22 mouse cellular contexts compared by ENCODE assay signal in genomic region chr10:86275585-86275984, GRCm38 (mm10). TPM values are rescaled to one million over a fixed set of nuclear protein-coding genes. Genes with fewer than 3 reads are reported as not detected.
DNase-seq lines count a peak whose midpoint lies in the region; ATAC-seq and TF ChIP-seq lines count a peak whose summit lies in the region.
"Had no signal": no experiment of that assay in that cellular context is flagged by ENCODE, and none has a peak within 500 bp of the region (broad histone marks: within the 10 kb centered on the region; RNA-seq: fewer than 3 reads in every experiment).

No protein-coding gene starts in this region.

- no peak overlapping the region for H3K27ac ChIP-seq in forebrain, postnatal 0 days (ENCODE audit: low read depth, low read length)
- no peak overlapping the region for H3K27ac ChIP-seq in forebrain, embryonic 16.5 days (ENCODE audit: low read length)

- peak; percentile 60; the same call in 1 of the 2 replicates for ATAC-seq in forebrain, postnatal 0 days
- ATAC-seq in forebrain, embryonic 16.5 days: no peak
- ATAC-seq in frontal cortex, adult (ENCODE audit: low TSS enrichment): peak; percentile 62
- ATAC-seq: activated CD4-positive, CD25-positive, alpha-beta regulatory T cell, adult 4 months; CD4-positive, CD25-positive, alpha-beta regulatory T cell, adult 4 months; Patski had no signal

- TF ChIP-seq CTCF in forebrain, postnatal 0 days (IDR thresholded peaks at IDR 0.05; ENCODE audit: low read depth): no peak

- H3K4me2 ChIP-seq in forebrain, postnatal 0 days (ENCODE audit: low read depth): no peak overlapping the region
- no peak overlapping the region for H3K4me2 ChIP-seq in forebrain, embryonic 16.5 days (ENCODE audit: low read length)

- no peaks in the 10 kb centered on the region for H3K27me3 ChIP-seq in forebrain, postnatal 0 days (ENCODE audit: insufficient read depth, low read length)
- H3K27me3 ChIP-seq in forebrain, embryonic 16.5 days (replicated peaks; ENCODE audit: control insufficient read depth, insufficient read depth, low read length): no peaks in the 10 kb centered on the region
- H3K27me3 ChIP-seq: CH12.LX, Patski had no signal

- H3K4me1 ChIP-seq in forebrain, postnatal 0 days (ENCODE audit: insufficient read depth): no peaks in the 10 kb centered on the region; the same call in 1 of the 2 replicates
- no peaks in the 10 kb centered on the region for H3K4me1 ChIP-seq in forebrain, embryonic 16.5 days (replicated peaks; ENCODE audit: control insufficient read depth, insufficient read depth, low read length)

- H3K9ac ChIP-seq in forebrain, postnatal 0 days: no peak overlapping the region
- H3K9ac ChIP-seq in forebrain, embryonic 16.5 days (replicated peaks; ENCODE audit: low read depth, low read length): no peak overlapping the region

- DNase-seq in forebrain, postnatal 0 days: no peak
- no peak for DNase-seq in frontal cortex, postnatal 14 days (ENCODE audit: low spot score in 2 of 2)
- peak; percentile 78 for DNase-seq in heart, adult 11 months
- no peak for DNase-seq in heart, postnatal 4 days
- DNase-seq: adrenal gland, adult 2 months; adrenal gland, adult 8-10 months; adrenal gland, postnatal 10 days; adrenal gland, postnatal 14 days; adrenal gland, postnatal 25 days; adrenal gland, postnatal 36 days; B cell, adult 2 months; cerebellum, adult 11 months; cerebellum, adult 11-12 months; cerebellum, adult 18-20 months had no signal

- WGBS in forebrain, postnatal 0 days: 82% methylated on average over 5 of the region's 5 CpGs
- 89% methylated on average over 5 of the region's 5 CpGs for WGBS in forebrain, embryonic 16.5 days

- H3K36me3 ChIP-seq in forebrain, postnatal 0 days (ENCODE audit: insufficient read depth): no peaks in the 10 kb centered on the region
- H3K36me3 ChIP-seq in forebrain, embryonic 16.5 days (ENCODE audit: control insufficient read depth, insufficient read depth): no peaks in the 10 kb centered on the region
- H3K36me3 ChIP-seq: G1E had no signal

- H3K4me3 ChIP-seq in forebrain, postnatal 0 days (ENCODE audit: low read depth, low read length): no peak overlapping the region
- H3K4me3 ChIP-seq in forebrain, embryonic 16.5 days (replicated peaks; ENCODE audit: low read length): no peak overlapping the region

- H3K9me3 ChIP-seq in forebrain, postnatal 0 days (ENCODE audit: low read length): no peaks in the 10 kb centered on the region
- no peaks in the 10 kb centered on the region for H3K9me3 ChIP-seq in forebrain, embryonic 16.5 days (ENCODE audit: control insufficient read depth, low read length)
- H3K9me3 ChIP-seq: G1E had no signal

RNA-seq across cellular contexts. Expression of gene Timp3, which starts 24.6 kb away (rescaled TPM):
- 33.5 and 62.9 TPM in 2 replicates for total RNA-seq in forebrain, postnatal 0 days (2014; rRNA removed)
- polyA plus RNA-seq in forebrain, postnatal 0 days (2015; fragmentation: Nextera tagmentation; extraction: Ambion mirVana): 17.2 and 33.6 TPM in 2 replicates
- polyA plus RNA-seq in forebrain, embryonic 16.5 days (2015; fragmentation: Nextera tagmentation; extraction: Ambion mirVana): 21.4 and 23.5 TPM in 2 replicates
- total RNA-seq in heart, postnatal 4 days (2021): 100 to 1,000 TPM; 139 to 143 TPM
- total RNA-seq: MEL had no signal
- polyA plus RNA-seq: activated CD4-positive, CD25-positive, alpha-beta regulatory T cell, adult 4 months; CD4-positive, CD25-positive, alpha-beta regulatory T cell, adult 4 months had no signal
